Mouse (Mus musculus) left cerebral cortex, postnatal 4 days (tissue): ENCODE results near the gene Ugt1a10. TPM values are rescaled to one million over a fixed set of nuclear protein-coding genes. Genes with fewer than 3 reads are reported as not detected.
"Not testable (repeated sequence)": the region's sequence is repeated elsewhere in the genome, so short reads cannot be mapped to it uniquely, and the experiment has no call there.

Source experiments
- DNase-seq: peaks from one replicate; pipeline ENCODE4 v3.0.0-alpha.2; 2022
- intact Hi-C: fragments of 180-260 bp; cut with DNase I; formaldehyde crosslinking; loops from one replicate; pipeline ENCODE4 v1.15.1; 2025
- total RNA-seq, 2 experiments: library from RNA; stranded (reverse); gene quantifications; 2 replicates each; pipeline ENCODE4 v1.2.3; 2021

The Ugt1a10 gene
- total RNA-seq, 2 experiments from 2014 or later = not detected

GRCm38 (mm10) chr1:88136646-88137045 is 81.5 kb downstream of the Ugt1a10 start:
- intact Hi-C loops = no loop called here
- DNase-seq = no peak

- no peak for DNase-seq
- intact Hi-C loops = no loop called here
Measured at GRCm38 (mm10) chr1:88137264-88137663, 82.1 kb downstream of the Ugt1a10 start.

GRCm38 (mm10) chr1:88138145-88138544 is 83.0 kb downstream of the Ugt1a10 start:
- no peak for DNase-seq
- intact Hi-C loops = no loop called here

- intact Hi-C loops, DNase-seq: not testable (repeated sequence)
Measured at GRCm38 (mm10) chr1:88140492-88140891, 85.3 kb downstream of the Ugt1a10 start.

GRCm38 (mm10) chr1:88143966-88144675 is 88.9 kb downstream of the Ugt1a10 start:
- intact Hi-C loops = not testable (repeated sequence)
- peak; percentile 47 for DNase-seq

- peak; percentile 9 for DNase-seq
- intact Hi-C loops = not testable (repeated sequence)
Measured at GRCm38 (mm10) chr1:88145278-88145677, 90.1 kb downstream of the Ugt1a10 start.

- DNase-seq = peak; percentile 15
- intact Hi-C loops = loop anchor here (10.0 kb wide), 1 partner anchor 135 kb away; no protein-coding TSS in a partner anchor
Measured at GRCm38 (mm10) chr1:88150133-88150532, 94.9 kb downstream of the Ugt1a10 start.

- intact Hi-C loops = loop anchor here (10.0 kb wide), 1 partner anchor 126 kb away; no protein-coding TSS in a partner anchor
Measured at GRCm38 (mm10) chr1:88158430-88158829, 103.2 kb downstream of the Ugt1a10 start.

GRCm38 (mm10) chr1:88165711-88166110 is 110.5 kb downstream of the Ugt1a10 start, which contains the start of gene Ugt1a5:
TSS of gene Ugt1a5 (plus strand) at chr1:88166012.
- intact Hi-C loops = no loop called here
- no peak for DNase-seq

More at GRCm38 (mm10) chr1:88158430-88158829, 103.2 kb downstream of the Ugt1a10 start:
- no peak for DNase-seq

- DNase-seq, intact Hi-C loops: not testable (repeated sequence)
Measured at GRCm38 (mm10) chr1:88172190-88172589, 117.0 kb downstream of the Ugt1a10 start.

- intact Hi-C loops = no loop called here
- DNase-seq = no peak
Measured at GRCm38 (mm10) chr1:88179657-88180056, 124.5 kb downstream of the Ugt1a10 start.

GRCm38 (mm10) chr1:88186325-88186935 is 131.2 kb downstream of the Ugt1a10 start:
- DNase-seq = no peak
- intact Hi-C loops = no loop called here

GRCm38 (mm10) chr1:88192136-88192535 is 136.9 kb downstream of the Ugt1a10 start:
- DNase-seq = no peak
- intact Hi-C loops = no loop called here

GRCm38 (mm10) chr1:88195687-88196086 is 140.5 kb downstream of the Ugt1a10 start:
- intact Hi-C loops = no loop called here

GRCm38 (mm10) chr1:88197443-88197842 is 142.3 kb downstream of the Ugt1a10 start:
- intact Hi-C loops = no loop called here
- no peak for DNase-seq

More at GRCm38 (mm10) chr1:88195687-88196086, 140.5 kb downstream of the Ugt1a10 start:
- DNase-seq = no peak

- intact Hi-C loops = no loop called here
- DNase-seq = no peak
Measured at GRCm38 (mm10) chr1:88199996-88200395, 144.8 kb downstream of the Ugt1a10 start.

- intact Hi-C loops = no loop called here
- DNase-seq = no peak
Measured at GRCm38 (mm10) chr1:88200456-88200855, 145.3 kb downstream of the Ugt1a10 start, which contains the start of gene Ugt1a2. TSS of gene Ugt1a2 (plus strand) at chr1:88200601.

GRCm38 (mm10) chr1:88205294-88205922 is 150.2 kb downstream of the Ugt1a10 start, which contains the start of gene Dnajb3:
TSS of gene Dnajb3 (minus strand) at chr1:88205782.
- intact Hi-C loops = no loop called here
- DNase-seq = peak; percentile 88

- DNase-seq = no peak
- intact Hi-C loops = no loop called here
Measured at GRCm38 (mm10) chr1:88206843-88207479, 151.8 kb downstream of the Ugt1a10 start.

GRCm38 (mm10) chr1:88211812-88212211 is 156.6 kb downstream of the Ugt1a10 start, which contains the start of gene Ugt1a1:
TSS of gene Ugt1a1 (plus strand) at chr1:88211959.
- no peak for DNase-seq
- intact Hi-C loops = no loop called here
